Mouse (Mus musculus): ENCODE data around the gene Galm.
"Not testable (repeated sequence)": the region's sequence is repeated elsewhere in the genome, so short reads cannot be mapped to it uniquely, and the experiment has no call there.

Gene Galm

DNA sequence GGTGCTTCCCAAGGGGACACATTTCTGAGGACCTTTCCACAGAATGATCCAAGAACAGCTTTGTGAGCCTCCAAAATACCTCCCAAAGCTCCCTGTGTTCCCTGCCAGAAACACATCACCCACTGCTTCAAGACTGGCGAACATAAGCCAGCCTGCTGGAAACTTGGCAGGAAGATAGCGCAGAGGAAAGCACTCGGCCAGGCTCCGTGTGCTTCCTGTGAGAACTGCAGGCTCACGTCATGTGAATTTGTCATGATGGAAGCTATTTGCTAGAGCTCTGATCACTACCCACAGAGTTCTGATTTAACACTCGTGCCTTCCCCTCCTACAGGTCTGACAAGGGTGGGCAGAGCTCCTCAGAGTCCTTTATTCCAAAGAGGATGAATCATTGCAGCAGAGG lies 38.5 kb downstream of the Galm start:
- no peak for DNase-seq (ENCODE audit: low spot score in 2 of 2)

DNA sequence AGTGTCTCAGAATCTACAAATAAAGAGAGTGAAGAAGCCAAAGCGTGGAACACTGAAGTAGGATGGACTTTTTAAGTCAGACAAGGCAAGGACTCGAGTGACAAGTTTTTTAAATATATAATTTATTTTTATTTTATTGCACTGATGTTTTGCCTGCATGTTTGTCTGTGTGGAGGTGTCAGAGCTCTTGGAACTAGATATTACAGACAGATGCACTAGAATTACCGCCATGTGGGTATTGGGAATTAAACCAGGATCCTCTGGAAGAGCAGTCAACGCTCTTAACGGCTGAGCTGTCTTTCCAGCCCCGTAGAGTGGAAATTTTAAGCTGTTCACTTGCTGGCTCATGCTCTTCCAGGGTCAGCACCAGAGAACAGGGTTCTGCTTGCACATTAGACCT lies 39.1 kb downstream of the Galm start:
- DNase-seq (ENCODE audit: low spot score in 2 of 2), result no peak

DNA sequence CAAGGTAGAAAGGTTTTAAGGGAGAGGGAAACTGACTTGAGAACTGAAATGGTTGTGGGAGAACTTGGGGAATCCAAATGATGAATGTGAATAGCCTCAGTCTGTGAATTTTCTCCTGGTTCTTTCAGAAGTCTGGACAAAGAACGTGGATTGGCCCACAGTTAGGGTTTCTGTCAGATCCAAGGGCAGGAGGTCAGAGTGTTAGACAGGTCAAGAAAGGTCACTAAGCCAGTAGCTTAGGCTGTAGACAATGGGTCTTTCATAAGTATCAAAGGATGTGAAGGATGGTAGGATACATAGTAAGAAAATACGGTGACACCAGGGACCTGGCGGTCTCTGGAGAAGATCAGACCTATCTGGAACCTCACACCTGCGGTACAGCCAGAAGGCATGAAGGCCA lies 40.2 kb downstream of the Galm start:
- DNase-seq (ENCODE audit: low spot score in 2 of 2), result no peak

DNA sequence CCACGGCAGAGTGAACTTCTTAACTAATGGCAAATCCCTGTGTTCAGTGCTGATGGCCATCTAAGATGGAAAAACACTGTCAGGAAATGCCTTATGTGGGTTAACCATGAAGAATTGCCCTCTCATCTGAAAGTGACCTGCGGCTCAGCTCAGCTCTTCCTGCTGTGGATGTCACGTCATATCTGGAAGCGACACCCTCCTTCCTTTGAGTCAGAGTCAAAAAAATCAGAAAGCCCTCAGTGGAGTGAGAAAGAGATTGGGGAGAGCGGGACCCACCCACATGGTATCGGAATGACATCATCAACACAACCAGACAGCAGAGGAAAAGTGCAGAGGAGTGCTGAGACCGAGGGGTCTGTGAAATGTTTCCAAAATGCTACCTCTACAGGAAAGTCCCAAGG lies 40.6 kb downstream of the Galm start:
- DNase-seq (ENCODE audit: low spot score in 2 of 2), result no peak

DNA sequence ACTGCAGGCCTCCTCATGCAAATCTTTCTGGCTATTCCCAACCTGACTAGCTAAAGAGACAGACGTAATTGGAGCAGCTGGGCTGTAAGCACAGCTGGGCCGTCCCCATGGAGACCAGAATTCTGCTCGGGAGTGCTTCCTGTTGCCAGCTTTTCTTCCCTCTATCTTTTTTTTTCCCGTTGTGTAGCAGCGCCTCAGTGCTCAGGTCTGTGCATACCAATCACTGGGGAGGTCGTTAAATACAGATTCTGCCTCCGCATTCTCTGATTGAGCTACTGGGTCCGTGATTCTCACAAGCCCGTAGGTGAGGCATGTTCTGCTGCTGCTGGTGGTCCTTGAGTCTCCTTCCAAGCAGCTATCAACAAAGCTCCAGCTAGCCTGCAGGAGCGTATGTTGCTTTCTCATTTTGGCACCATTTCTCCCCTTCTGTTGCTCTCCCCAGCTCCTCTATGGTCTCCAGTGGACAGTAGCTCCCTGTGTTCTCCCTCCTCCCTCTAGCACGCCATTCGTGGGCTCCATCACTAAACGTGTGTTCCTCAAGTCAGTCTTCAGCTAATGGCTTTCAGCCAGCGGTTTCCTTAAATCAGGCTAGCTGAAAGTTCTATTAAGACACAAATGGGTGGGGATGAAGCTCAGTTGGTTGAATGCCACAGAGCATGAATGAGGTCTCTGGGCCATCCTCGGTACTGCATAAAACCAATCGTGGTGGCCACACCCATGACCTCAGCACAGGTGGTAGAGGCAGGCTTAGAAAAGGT lies 41.3 kb downstream of the Galm start:
- DNase-seq (ENCODE audit: low spot score in 2 of 2), result no peak

DNA sequence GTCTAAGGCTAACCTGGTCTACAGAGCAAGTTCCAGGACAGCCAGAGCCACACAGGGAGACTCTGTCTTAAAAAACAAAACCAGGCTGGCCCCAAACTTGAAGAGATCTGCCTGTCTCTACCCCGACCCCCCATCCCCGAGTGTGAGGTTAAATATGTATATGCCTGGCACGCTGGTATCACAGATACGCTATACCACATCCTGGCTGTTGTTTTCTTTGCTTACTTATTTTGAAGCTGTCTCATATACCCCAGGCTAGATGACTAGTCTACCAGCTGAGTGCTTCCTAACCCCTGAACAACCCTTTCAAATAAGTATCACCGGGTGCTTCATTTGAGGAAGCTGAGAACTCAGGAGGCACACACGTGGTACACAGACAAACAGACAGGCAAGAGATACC lies 42.5 kb downstream of the Galm start:
- DNase-seq (ENCODE audit: low spot score in 2 of 2), result no peak

DNA sequence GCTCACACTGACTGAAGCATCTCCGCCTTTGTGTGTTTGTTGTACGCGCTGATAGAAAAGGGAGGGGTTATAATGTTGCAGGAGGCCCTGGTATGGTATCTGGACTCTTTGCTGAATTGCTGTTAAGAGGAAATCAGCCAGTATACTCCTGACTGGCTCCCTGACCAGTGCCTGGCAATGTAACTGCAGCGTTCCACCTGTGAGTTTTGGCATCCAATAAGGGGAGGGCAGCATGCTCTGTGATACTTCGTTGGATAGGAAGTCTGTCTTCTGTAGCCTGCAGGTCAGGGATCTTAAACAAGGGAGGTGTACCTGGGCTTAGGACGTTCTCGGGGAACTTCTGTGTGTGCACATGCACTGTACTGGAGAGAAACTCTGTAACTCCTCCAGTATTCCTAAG lies 43.7 kb downstream of the Galm start:
- no peak for DNase-seq (ENCODE audit: low spot score in 2 of 2)

DNA sequence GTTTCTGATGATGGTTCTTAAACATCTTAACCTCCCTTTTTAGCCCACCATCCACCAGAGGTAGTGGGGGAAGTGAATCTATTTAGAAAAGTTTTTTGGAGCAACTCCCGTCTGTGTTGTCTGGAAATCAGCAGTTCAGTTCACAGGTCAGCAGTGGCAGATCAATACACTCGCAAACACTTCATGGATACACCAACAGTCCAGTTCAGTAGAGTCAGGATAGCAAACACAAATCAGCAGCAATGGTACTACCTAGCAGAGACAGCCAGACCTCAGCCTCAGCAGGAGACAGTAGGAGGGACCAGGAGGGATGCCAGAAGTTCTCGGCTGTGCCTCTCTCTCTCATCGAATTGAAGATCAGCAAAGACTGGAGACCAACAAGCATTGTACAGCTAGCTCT lies 44.7 kb downstream of the Galm start:
- no peak for DNase-seq (ENCODE audit: low spot score in 2 of 2)

DNA sequence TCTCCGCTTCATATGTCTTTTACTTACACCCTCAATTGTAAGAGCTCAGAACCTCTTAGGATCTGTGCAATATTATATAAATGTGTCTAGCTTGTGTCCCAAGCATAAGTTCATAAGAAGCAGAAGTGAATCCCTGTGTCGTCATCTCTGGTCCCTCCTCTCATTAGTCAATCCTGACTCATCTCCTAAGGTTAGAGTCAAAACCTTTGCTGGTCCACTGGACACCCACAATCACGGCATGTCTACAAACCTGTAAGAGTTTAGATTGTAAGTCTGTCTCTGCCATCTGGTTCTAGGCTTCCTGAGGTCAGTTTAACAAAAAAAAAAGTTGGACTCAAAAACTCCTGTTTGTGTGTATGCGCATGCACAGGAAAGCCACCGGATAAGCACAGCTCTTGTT lies 45.5 kb downstream of the Galm start:
- DNase-seq (ENCODE audit: low spot score in 2 of 2), result no peak

DNA sequence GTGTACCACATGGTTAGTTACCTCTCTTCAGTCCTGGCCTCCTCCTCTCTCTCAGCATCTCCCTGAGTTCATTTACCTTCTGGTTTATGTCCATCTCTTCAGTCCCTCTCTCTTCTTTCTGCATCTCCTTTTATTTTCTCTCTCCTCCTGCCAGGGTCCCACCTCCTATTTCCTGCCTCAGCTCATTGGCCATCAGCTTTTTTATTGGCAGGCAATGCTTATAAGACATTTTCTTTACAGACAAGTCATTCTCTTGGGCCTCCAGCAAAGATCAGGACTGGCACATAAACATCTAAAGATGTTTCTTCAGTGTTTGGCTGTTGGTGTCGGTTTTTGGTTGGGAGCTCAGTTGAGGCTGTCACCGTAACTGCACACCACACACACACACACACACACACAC lies 46.4 kb downstream of the Galm start:
- DNase-seq (ENCODE audit: low spot score in 2 of 2), result no peak

DNA sequence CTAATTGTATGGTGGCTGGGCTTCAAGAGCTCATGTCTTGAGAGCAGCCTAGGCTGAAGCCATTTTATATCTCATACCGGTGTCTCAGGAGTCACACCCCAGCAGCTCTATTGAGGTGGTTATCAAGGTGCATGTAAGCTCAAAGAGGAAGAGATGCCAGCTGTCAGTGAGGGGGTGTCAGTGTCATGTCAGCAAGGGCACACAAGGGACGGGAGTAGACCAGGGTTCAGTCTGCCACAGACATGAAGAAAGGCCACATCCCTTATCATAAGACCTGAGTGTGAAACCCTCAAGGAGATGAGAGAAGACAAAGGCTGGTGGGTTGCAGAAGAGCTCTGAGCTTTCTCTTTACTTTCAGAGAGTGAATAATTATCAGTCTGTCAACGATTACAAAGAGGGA lies 46.9 kb downstream of the Galm start:
- no peak for DNase-seq (ENCODE audit: low spot score in 2 of 2)

DNA sequence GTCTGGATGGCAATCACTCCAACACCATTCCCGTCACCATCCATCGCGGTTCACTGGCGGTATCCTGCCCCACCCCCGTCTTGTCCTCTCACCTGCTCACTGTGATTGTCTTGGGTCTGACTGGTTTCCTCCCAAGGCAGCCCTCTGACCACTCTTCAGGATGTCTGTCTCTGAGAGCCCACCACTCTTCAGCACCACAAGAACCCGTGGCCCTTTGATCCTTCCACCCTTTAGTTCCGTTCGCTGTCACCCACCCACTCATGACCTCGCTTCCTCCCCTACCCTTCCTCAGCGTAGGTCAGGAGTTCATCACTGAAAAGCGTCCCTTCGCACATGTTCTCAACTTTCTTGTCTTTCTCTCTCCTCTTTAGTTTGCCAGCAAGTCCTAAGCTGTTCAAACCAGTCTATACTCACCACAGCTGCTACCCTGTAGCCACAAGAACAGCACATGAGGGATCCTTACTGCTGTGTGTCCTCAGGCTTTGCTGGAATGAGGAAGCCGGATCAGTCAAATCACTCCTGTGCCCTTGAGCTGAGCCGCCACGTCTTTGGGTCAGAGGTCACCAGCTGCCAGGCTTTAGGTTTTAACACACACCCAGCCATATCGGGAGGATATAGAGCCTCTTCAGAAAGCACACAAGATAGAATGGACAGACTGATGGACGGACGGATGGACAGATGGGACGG lies 47.6 kb downstream of the Galm start:
- no peak for DNase-seq (ENCODE audit: low spot score in 2 of 2)

DNA sequence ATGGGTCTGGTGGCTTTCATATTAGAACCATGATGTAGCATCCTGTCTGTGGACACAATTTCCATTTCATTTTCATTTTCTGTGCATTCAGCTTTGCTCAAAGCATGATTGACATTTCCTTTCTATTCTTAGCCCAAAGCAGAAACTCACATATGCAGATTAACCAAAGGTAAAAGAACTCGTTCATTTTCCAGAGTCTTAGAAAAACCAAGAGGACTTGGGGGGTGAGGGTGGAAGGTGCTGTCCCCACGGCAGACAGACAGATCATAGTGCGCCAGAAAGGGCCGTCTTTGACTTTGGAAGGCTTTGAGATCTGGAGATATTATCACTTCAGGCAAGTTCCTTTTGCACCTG lies 48.1 kb downstream of the Galm start:
- DNase-seq (ENCODE audit: low spot score in 2 of 2), result no peak

DNA sequence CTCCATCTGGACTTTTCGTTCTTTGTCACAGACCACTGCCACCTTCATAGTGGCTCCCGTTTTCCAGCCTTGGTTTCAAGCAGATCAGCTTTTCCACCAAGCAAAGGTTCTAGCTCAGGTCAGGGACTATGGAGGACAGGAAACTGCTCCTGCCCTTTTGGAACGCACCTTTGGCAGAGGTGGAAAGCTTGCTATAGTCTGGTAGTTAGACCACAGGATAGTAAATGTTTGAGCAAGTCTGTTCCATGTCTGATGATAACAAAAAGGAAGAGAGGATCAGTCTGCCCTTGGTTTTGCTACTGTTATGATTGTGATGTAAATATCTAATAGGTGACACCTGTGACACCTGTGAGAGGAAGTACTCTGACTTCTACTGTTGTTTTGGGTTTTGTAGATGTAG lies 48.7 kb downstream of the Galm start:
- no peak for DNase-seq (ENCODE audit: low spot score in 2 of 2)

DNA sequence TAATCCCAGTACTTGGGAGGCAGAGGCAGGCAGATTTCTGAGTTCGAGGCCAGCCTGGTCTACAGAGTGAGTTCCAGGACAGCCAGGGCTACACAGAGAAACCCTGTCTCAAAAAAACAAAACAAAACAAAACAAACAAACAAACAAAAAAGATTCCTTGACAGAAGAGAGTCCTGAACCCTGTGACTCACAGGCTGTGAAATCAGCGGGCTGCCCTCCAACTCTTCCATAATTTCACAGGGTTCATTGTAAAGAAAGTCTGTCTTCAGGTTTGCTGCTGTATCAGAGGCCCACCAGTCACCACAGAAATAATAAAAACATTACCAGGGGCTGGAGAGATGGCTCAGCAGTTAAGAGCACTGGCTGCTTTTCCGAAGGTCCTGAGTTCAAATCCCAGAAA lies 51.6 kb downstream of the Galm start:
- DNase-seq (ENCODE audit: low spot score in 2 of 2), result not testable (repeated sequence)

DNA sequence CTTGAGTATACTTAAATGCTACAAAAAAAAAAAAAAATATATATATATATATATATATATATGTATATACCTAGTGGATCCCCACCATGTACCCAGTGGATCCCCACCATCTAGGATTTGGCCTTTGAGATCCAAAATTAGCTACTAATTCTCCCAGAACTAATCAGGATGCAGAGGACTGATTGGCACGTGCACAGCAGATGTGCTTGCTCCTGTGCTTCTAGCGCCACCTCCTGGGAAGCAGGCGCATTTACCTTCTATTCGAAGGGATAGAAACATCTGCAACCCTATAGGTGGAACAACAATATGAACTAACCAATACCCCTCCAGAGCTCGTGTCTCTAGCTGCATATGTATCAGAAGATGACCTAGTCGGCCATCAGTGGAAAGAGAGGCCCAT lies 52.7 kb downstream of the Galm start:
- peak; percentile 62 to 83 for DNase-seq (ENCODE audit: low spot score in 2 of 2)

DNA sequence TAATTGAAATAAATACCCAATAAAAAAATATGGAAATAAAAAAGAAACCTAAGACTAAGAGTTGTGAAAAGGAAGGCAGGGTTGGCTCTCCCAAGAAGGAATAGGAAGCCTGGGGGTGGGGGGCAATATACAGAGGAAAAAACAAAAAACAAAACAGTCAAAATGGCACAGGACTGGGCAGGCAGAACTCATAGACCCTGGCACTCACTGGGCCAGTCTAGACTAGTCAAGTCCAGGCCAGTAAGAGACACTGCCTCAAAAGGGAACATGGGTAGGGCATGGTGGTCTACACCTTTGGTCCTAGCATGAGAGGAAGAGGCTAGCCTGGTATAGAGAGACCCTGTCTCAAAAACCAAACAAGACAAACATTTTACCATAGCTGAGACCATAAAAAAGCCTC lies 53.2 kb downstream of the Galm start:
- DNase-seq (ENCODE audit: low spot score in 2 of 2), result no peak

DNA sequence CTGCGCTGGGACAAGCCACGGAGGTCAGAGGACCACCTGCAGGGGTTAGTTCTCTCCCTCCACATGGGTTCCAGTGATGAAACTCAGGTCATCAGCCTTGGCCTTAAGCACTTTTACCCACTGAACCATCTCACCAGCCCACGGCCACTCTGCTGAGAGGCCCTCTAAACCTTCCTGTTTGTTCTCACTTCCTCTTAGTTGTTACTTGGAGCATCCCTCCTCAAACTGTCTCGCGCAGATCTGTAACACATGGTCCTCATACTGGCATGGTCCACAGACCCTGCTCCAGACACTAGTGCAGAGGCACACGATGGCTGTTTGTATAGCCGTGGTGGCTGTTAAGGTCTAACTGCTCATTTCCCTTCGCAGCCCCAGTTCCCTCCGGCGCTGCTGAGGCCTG lies 56.3 kb downstream of the Galm start:
- no peak for DNase-seq (ENCODE audit: low spot score in 2 of 2)

DNA sequence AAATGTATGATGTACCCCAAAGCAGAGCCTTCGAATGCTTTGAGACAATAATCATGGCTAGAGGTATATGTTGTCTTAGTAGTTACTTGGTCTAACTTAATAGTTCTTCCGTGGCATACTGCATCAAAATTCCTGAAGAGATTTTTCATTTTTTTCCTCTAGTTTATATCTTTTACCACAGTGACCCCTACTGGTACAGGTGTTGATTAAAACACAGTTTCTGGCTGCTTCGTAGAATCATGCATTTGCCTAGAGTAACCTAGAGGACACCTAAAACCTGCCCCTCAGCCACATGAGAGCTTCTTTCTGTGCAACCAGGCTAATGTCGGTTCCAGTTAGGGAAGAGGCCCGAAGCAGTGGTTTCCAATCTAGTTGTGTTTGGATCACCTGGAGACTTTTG lies 65.8 kb downstream of the Galm start:
- no peak for DNase-seq (ENCODE audit: low spot score in 2 of 2)

DNA sequence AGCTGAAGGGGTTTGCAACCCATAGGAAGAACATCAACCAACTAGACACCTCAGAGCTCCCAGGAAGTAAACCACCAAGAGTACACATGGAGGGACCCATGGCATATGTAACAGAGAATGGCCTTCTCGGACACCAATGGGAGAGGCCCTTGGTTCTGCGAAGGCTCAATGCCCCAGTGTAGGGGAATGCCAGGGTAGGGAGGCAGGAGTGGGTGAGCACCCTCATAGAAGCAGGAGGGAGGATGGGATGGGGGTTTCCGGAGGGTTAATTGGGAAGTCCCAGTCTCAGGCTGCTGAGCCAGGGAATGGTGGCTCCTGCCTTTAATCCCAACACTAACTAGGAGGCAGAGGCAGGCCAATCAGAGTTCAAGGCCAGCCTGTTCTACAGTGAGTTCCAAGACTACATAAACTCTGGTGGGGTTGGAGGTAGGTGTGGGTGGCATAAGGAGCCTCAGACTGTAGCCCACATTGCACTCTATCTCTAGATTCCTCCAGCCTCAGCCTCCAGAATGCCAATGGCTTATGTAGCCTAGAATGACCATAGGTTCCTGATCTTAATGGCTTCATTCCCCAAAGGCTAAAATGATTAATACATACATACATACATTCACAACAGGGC lies 72.0 kb downstream of the Galm start:
- no peak for DNase-seq (ENCODE audit: low spot score in 2 of 2)

DNA sequence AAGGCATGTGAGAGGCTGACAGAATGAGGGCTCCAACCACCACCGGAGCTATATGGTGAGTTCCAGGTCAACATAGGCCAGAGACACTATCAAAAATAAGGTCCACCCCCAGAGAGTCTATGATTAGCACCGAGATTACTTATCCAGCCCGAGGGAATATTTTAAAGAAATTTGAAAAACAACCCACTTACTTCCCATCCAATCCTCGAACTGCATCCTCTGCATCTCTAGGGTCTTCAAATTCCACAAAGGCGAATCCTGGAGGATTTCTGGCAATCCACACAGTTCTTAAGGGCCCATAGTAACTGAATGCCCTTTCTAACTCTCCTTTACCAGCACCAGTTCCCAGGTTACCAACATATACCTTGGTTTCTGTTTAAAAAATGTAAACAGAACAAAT lies 78.4 kb downstream of the Galm start:
- DNase-seq (ENCODE audit: low spot score in 2 of 2), result no peak

DNA sequence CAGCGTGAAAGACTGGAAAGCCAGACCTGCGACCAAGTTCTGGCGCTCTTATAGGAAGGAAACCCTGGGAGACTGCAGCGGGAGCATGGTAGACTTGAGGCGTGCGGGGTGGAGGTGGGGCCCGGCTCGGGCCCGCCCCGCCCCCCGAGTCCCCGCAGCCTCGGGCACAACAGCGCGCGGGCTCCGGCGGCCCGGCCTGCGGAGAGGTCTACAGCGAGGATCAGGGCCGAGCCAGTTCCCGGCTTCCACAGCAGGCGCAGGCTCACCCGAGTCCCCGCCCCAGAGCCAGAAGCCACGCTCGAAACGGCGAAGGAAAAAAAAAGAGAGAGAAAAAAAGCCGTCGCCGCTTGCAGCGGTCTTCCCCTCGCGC lies 79.0 kb downstream of the Galm start:
- peak; percentile 54 to 83 for DNase-seq (ENCODE audit: low spot score in 2 of 2)

All from spleen, postnatal 4 days (tissue).